Mouse (Mus musculus) CH12.LX (cell line): ENCODE data around the gene Tns4.

Source experiments
- CTCF ChIP-seq, 2 experiments: IDR thresholded peaks in 1 of 2; conservative IDR thresholded peaks in 1 of 2; 2 replicates each; pipeline ENCODE4 v1.5.1; 2011 to 2012; ENCODE audit warnings: low read depth in 2 of 2, low read length in 2 of 2, improper control_type of control experiment in 1 of 2, inconsistent platforms in 1 of 2, mild to moderate bottlenecking in 1 of 2, moderate library complexity in 1 of 2
- MAFK ChIP-seq: IDR thresholded peaks from 2 replicates; pipeline ENCODE4 v1.6.1; 2011; ENCODE audit warnings: low read length, improper control_type of control experiment; ENCODE audit not compliant: insufficient replicate concordance
- MYC ChIP-seq: IDR thresholded peaks from 2 replicates; pipeline ENCODE4 v1.6.1; 2011; ENCODE audit warnings: low read depth, mild to moderate bottlenecking, improper control_type of control experiment, low read length
- TBP ChIP-seq: conservative IDR thresholded peaks from 2 replicates; pipeline ENCODE4 v1.6.1; 2011; ENCODE audit warnings: low read depth, low read length, improper control_type of control experiment
- ZNF384 ChIP-seq: IDR thresholded peaks from 2 replicates; pipeline ENCODE4 v1.6.1; 2012; ENCODE audit warnings: low read depth, low read length, improper control_type of control experiment, inconsistent platforms

DNA sequence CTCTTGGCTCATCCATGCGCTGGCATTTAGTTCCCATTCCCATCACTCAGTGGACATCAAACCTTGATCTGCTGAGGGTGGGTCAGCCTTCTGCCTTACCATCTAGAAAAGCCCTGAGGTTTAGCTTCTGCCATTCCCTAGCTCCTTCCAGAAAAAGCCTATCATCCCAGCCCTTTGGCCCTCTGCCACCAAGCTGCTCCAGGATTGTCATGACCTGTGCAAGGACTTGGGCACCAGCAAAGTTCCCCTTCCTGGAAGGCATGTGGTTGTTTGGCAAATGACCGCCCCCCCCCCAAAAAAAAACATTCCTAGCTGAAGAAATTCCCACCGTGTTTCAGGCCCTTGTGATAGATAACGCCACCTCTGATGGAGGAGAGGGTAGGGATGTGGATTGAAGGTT, 34.0 kb downstream of the Tns4 start:
- TF ChIP-seq CTCF (conservative IDR thresholded peaks at IDR 0.05 in 1 of 2, IDR thresholded peaks at IDR 0.05 in 1 of 2; ENCODE audit: low read depth in 2 of 2, low read length in 2 of 2), result no peak
- no peak for TF ChIP-seq TBP
- no peak for TF ChIP-seq ZNF384
- no peak for TF ChIP-seq MYC
- no peak for TF ChIP-seq MAFK
